Mouse (Mus musculus): ENCODE data around the gene S100a3.

The S100a3 gene

GRCm38 (mm10) chr3:90575320-90575719, 14.9 kb downstream of the S100a3 start:
- DNase-seq: no peak

- DNase-seq: no peak
Observed at GRCm38 (mm10) chr3:90576351-90577001, 16.1 kb downstream of the S100a3 start.

- no peak for DNase-seq
Observed at GRCm38 (mm10) chr3:90579433-90579832, 19.1 kb downstream of the S100a3 start.

- no peak for DNase-seq
Observed at GRCm38 (mm10) chr3:90581141-90581540, 20.8 kb downstream of the S100a3 start.

GRCm38 (mm10) chr3:90582156-90582555, 21.8 kb downstream of the S100a3 start:
- no peak for DNase-seq

- no peak for DNase-seq
Observed at GRCm38 (mm10) chr3:90582556-90582955, 22.2 kb downstream of the S100a3 start.

GRCm38 (mm10) chr3:90583893-90584292, 23.5 kb downstream of the S100a3 start:
- DNase-seq: no peak

GRCm38 (mm10) chr3:90585595-90585994, 25.2 kb downstream of the S100a3 start:
- DNase-seq: peak; percentile 81

- DNase-seq: no peak
Observed at GRCm38 (mm10) chr3:90586016-90586643, 25.8 kb downstream of the S100a3 start.

GRCm38 (mm10) chr3:90586906-90587305, 26.5 kb downstream of the S100a3 start:
- no peak for DNase-seq

GRCm38 (mm10) chr3:90587361-90588101, 27.2 kb downstream of the S100a3 start:
- DNase-seq: no peak

- DNase-seq: no peak
Observed at GRCm38 (mm10) chr3:90589390-90589789, 29.0 kb downstream of the S100a3 start.

- no peak for DNase-seq
Observed at GRCm38 (mm10) chr3:90589947-90590346, 29.6 kb downstream of the S100a3 start, which contains the start of gene S100a2. S100a2 (plus strand) TSS chr3:90590247.

- DNase-seq: no peak
Observed at GRCm38 (mm10) chr3:90594466-90594865, 34.1 kb downstream of the S100a3 start.

GRCm38 (mm10) chr3:90595556-90595955, 35.2 kb downstream of the S100a3 start:
- no peak for DNase-seq

- DNase-seq: no peak
Observed at GRCm38 (mm10) chr3:90596810-90597209, 36.4 kb downstream of the S100a3 start.

- no peak for DNase-seq
Observed at GRCm38 (mm10) chr3:90597736-90598135, 37.4 kb downstream of the S100a3 start.

- DNase-seq: no peak
Observed at GRCm38 (mm10) chr3:90598212-90598611, 37.8 kb downstream of the S100a3 start.

- no peak for DNase-seq
Observed at GRCm38 (mm10) chr3:90599401-90599800, 39.0 kb downstream of the S100a3 start.

- no peak for DNase-seq
Observed at GRCm38 (mm10) chr3:90600036-90600435, 39.7 kb downstream of the S100a3 start.

- no peak for DNase-seq
Observed at GRCm38 (mm10) chr3:90600458-90601195, 40.2 kb downstream of the S100a3 start.

- DNase-seq: no peak
Observed at GRCm38 (mm10) chr3:90601486-90602110, 41.2 kb downstream of the S100a3 start, which contains the start of gene Gm42674. Gm42674 (plus strand) TSS chr3:90601904.

- DNase-seq: peak; percentile 41
Observed at GRCm38 (mm10) chr3:90603623-90604022, 43.2 kb downstream of the S100a3 start, which contains the start of gene S100a4. S100a4 (plus strand) TSS chr3:90603771.

All from embryo, embryonic 11 days (tissue).